Mouse (Mus musculus) retina, postnatal 7 days (tissue): ENCODE measurements around the gene Tsc22d1.

Source experiments
- DNase-seq: peaks from one replicate; pipeline ENCODE4 v3.0.0-alpha.2; 2012; ENCODE audit warnings: low read depth, low spot score

Gene Tsc22d1

DNA sequence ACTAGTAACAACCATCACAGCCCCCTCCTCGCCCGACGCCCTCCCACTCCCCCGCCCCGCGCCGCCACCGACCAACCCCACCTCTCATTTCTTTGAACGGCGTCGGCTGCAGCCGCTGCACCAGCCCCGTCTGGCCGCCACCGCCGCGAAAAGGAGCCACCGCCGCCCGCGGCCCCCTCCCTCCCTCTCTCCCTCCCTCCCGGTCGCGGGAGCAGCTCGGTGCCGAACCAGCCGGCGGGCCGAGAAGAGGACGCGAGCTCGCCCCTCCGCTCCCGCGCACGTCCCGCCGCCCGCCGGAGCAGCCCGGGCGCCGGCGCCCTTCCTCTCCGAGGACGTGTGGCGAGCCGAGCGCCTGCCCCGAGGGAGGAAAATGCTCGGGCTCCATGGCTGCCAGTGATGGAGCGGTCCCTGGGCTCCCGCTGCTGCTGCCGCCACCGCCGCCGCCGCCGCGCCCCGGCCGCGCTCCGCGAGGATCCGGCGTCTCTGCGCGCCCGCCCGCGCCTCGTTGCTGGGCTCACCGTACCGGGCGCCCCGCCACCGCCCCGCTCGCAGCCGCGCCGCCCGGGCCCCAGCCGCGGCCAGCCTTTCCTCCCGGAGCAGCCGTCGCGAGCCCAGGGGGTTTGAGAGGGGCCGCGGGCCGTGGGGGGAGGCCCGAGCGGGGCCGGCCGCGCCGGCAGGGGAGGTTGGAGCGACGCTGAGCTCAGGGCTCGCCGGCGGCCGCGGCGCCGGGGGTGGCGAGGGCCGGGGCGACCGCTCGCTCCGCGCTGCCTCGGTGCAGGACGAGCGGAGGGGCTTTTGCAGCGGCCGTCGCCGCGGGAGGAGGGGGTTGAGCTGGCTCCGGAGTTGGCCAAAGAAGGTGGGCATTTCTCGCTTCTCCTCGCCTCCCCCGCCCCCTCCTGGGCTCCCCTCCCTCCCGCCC lies at the start of gene Tsc22d1:
Tsc22d1 (plus strand) TSS at position 100 of the 919 bp plus-strand sequence.
- peak; percentile 6 for DNase-seq

DNA sequence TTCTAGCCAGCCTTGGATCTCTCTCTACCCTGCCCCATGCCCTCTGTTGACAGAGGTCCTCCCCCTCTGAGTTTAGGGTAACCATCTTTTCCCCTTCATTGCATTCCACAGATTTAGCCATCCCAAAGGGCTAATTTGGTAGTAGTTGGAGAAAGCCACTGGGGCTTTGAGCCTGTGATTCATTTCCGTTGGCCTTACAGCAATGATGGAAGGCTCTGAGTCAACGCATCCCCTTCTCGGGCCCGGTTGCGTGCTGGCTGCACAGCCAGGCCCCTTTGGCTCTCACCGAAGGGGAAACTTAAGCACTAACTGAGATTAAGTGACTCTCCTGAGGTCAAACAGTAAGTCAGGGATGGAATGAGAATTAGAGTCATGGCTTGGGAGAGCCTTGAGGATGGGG lies 41.1 kb upstream of the Tsc22d1 start:
- no peak for DNase-seq

DNA sequence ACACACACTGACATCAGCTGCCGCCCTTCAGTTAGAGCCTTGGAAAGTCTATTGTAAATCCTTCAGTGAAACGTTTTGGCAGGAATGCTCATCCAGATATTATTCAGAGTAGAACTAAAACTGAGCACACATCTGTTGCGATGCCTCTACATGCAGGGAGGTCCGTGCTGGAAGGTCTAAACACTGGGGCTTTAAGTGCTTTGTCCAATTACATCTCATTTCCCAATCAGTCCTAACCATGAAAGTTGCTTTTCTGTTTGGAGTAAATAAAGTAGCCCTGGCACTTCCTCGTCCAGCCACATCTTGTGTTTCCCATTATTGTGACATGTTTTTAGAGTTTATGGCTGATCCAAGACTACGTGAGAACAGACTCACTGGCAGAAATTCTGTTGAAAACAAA lies 40.2 kb upstream of the Tsc22d1 start:
- DNase-seq = no peak

DNA sequence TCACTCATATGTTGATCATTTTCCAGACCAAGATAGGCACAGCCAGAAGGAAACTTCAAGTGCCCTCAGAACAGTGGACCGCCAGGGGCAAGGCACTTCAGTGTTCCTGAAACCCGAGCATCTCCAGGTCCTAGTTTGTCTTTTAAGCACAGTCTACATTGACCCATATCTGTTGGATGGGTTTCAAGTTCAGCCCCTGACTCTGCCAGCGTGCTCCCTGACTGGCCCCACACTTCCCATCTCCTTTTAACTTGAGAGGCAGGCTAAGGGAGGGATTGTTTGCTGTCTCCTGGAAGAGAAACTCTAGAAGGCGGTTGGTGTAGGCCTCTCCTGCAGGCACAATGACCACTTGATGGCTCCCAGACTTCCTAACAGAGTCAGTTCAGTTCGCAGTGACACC lies 38.2 kb upstream of the Tsc22d1 start:
- no peak for DNase-seq

DNA sequence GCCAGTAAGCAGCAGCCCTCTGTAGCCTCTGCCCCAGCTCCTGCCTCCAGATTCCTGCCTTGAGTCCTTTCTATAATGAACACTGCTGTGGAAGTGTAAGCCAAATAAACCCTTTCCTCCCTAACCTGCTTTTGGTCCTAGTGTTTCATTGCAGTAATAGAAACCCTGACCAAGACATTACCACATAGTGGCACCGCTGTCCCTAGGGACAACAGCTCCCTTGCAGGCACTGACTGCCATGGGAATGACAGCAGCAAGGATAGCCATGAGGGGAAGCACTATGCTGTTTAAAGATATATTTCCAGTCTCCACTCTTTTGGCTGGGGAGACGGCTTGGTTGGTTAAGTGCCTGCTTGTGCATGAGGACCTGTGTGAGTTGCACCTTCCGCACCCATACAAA lies 35.4 kb upstream of the Tsc22d1 start:
- DNase-seq = no peak

DNA sequence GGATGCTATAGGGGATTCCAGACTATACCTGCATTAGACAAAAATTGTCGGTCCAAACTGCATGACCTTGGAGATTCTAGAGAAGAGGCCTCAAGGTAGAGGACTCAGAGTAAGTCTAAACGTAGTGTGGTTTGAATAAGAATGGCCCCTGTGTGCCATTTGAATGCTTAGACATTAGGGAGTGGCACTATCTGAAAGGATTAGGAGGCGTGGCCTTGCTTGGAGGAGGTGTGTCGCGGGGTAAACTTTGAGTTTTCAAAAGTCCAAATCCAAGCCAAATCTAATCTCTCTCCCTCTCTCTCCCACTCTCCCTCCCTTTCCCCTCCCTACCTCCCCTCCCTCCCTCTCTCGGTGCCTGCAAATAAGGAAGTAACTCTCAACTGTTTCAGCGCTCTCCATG lies 26.7 kb upstream of the Tsc22d1 start:
- DNase-seq = no peak

DNA sequence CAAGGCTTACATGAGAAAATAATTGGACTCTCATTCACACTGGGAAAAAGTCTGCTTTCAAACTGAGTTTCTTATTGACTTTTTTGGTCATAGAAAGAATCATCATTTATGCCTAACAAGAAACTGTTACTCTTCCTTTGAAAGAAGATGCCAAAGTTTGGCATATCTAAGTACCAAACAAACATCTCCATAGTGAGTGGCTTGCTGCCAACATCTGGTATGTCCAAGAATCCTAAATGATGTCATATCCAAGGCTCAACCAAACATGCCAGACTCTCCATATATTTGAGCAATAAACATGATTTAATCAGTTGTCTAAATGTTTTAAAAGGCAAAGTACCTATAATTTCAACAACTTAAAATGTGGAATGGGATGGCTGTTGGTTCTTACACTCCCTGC lies 16.5 kb upstream of the Tsc22d1 start:
- DNase-seq = no peak

DNA sequence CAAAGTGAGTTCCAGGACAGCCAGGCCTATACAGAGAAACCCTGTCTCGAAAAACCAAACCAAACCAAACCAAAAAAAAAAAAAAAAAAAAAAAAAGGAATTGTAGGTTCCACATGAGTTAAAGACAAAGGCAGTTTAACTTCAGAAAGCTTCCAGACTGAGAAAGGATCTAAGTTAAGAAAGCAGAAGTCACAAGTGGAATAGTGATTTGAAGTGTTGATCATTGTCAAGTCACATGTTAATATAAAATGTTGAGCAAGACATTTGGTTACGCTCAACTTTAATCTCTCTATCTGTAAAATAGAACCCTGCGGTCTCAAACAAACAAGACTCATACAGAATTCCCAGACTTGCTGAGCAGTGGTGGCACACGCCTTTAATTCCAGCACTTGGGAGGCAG lies 12.2 kb upstream of the Tsc22d1 start:
- no peak for DNase-seq

DNA sequence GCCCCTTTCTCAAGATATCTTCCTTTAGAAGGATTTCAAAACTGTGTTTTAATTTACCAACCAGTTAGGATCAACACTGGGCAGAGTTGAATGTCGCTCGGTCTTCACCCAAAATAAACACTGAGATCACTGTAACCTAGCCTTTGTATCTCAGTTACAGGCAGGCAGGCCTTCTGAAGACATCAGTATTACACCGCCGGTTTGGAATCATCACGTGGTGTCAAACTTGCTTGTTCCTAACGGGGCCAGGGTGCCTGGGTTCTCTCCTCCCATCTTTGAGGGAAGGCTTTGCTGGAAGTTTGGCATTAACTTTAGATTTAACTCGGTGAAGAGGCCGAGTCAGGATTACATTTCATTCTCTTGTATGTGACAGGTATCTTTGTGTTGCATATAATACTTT lies 5.7 kb upstream of the Tsc22d1 start:
- no peak for DNase-seq

DNA sequence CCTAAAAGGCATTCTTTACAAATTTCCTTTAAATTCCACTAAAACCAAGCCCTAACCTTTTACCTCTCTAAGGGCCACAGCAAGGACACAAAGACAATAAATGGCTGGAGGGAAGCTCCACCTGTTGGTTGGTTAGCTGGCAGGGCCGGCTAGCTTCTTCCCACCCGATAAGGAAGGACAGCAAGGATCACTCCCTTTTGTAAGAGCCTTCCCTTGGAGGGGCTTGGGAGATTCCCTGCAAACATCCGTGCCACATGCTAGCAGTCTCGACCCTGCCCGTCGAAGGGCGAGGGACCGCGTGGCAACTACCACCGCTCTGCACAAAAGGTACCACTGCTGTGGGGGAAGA lies 1.0 kb upstream of the Tsc22d1 start:
- DNase-seq = no peak

DNA sequence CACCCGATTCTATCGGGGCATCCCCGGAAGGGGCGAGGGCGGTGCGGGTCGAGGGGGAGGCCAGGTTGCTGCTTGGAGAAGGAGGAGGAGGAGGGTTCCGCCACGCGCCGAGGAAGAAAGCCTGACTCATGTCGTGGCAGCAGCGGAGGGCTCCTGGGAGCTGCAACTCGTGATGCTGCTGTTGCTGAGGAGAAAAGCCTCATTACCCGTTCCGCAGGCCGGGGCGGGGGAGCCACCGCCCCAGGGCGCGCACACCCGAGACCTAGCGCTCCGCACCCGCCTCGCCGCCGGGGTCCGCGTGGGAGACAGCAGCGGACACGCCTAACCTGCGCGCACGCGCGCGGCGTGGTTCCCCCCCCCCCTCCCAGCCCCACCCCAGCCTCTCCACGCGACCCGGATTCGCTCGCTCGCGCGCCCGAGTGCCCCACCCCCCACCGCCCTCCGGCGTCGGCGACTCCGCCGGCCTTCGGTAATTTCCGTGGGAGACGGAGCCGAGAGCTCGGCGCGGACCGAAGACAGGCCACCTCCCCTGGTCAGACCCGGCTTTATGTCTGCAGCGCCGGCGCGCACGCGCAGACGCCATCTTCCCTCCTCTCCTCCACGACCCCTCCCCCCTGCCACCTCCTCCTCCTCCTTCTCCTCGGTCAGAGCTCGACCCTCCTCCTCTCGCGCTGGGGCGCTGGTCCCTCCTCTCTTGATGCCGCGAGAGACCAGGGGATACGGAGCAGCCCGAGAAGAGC lies 469 bp upstream of the Tsc22d1 start:
- peak; percentile 95 for DNase-seq

DNA sequence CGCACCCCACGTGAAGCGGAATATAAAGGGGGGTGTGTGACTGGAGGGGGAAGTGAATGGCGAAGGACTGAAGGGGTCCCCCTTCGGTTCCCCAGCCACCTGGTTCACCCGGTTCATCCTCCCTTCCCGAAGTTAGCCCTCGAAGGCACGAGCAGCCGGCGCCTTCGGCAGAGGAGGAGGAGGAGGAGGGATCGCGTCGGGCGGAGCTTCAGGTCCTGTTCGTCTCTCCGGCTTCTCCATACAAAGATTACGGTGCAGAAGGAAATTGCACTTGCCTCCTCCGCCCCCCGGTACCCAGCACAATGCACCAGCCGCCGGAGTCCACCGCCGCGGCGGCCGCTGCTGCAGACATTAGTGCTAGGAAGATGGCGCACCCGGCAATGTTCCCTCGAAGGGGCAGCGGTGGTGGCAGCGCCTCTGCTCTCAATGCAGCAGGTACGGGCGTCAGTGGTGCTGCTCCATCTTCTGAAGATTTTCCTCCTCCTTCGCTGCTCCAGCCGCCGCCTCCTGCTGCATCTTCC lies 1.1 kb downstream of the Tsc22d1 start:
- peak; percentile 20 for DNase-seq

DNA sequence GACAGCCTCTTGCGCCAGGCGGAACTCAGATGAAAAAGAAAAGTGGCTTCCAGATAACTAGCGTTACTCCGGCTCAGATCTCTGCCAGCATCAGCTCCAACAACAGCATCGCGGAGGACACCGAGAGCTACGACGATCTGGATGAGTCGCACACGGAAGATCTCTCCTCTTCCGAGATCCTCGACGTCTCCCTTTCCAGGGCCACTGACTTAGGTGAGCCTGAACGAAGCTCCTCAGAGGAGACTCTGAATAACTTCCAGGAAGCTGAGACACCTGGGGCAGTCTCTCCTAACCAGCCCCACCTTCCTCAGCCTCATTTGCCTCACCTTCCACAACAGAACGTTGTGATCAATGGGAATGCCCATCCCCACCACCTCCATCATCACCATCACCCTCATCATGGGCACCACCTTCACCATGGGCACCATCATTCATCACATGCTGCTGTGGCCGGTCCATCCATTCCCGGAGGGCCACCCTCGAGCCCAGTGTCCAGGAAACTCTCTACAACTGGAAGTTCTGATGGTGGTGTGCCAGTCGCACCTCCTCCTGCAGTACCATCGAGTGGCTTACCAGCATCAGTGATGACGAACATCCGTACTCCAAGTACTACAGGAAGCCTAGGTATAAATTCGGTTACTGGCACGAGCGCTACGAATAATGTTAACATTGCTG lies 1.7 kb downstream of the Tsc22d1 start:
- DNase-seq = no peak

DNA sequence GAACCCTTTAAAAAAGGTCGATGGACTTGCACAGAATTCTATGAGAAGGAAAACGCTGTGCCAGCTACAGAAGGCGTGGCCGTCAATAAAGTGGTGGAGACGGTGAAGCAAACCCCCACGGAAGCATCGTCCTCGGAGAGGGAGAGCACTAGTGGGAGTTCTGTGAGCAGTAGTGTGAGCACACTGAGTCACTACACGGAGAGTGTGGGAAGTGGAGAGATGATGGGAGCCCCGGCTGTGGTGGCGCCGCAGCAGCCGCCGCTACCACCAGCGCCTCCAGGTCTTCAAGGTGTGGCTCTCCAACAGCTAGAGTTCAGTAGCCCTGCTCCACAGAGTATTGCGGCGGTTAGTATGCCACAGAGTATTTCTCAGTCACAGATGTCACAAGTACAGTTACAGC lies 2.6 kb downstream of the Tsc22d1 start:
- no peak for DNase-seq

DNA sequence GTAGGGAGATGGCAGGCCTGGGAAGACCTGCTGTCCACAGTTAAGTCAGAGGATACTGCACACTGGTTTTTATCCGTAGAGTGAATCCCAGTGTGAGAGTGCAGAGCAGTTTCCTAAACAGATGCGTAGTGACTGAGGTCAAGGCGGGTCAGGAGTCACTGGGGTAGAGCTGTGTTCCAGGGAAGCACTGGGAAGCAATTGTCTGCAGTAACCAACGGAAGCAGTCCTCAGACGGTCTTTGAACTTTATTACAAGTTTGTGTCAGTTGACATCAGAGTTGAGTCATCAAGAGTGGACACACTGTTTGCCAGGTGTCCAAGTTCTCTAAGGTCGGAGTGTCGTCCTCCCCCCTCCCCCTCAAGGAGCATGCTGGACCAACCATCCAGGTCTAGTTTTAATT lies 6.0 kb downstream of the Tsc22d1 start:
- DNase-seq = no peak

DNA sequence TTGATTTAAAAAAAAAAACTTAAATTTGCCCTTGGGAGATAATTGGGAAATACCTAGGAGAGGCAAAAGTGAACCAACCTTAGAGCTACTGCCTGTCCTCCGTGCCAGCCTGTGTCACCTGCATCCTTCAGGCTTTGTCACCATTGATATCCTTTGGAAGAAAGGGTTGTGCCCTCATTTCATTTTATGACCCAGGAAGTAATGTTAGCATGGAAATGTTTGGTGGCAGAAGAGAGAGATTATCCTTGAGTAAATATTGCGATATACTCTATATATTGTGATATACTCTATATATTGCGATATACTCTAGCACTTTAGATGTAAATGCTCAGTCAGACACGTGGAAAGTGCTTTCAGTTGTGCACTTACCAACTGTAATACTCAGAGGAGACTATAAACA lies 6.4 kb downstream of the Tsc22d1 start:
- DNase-seq = no peak

DNA sequence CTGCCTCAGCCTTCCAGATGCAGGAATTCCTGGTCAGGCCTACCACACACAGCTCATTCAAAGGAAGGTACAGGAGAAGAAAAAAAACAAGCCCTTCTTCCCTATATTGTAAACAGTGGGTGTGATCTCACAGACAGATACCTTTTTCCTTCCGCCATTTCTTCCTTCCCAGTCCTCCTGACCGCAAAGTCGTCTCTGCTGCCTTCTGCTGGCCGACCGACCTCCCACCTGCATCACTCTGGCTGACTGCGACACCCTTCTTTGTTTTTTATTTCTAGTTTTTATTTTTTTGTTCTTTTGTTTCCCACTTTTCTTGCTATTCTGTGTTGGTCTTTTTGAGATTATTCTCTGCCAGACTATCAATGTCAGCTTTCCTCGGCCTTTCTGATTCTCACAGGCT lies 10.7 kb downstream of the Tsc22d1 start:
- DNase-seq = no peak

DNA sequence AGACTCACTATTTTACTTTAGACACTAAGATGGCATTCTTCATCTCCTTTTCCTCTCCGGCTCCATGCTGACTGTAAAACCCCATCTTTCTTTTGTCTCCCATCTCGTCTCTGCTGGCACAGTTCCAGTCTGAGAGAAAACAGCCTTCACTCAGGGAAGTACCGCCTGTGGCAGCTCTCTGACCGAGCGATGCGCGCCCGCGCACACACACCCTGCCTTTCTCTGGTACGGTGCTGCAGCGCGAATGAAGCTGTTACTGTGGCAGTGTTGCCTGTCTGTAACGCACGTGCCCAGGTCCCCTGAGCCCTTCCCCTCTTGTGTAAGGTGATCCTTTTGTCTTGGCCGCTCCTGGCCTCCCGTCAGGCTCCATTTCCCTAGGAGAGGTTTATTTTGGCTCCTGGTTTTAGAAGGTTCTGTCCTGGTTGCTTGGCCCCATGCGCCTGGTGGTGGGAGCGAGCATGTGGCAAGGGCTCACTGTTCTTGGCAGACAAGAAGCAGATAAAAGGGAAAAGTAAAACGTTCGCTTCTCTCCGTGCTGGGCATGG lies 11.3 kb downstream of the Tsc22d1 start:
- no peak for DNase-seq

DNA sequence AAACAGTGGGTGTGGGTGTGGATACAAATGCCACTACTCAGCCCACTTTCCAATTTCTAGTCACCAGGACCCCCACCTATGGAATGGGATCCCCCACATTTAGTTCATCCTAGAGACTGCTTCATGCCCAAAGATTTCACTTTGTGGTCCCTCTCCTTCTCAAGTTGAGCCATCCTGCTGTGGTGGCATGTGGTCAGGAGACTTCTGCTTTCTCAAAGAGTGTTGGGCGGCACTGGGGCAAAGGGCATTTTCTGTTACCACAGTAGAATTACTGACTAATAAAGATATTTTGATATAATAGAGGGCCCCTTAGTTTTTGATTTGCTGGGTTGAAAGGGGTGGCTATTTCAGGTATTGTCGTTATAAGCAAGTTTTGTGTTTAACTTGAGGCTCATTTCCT lies 14.1 kb downstream of the Tsc22d1 start:
- DNase-seq = no peak

DNA sequence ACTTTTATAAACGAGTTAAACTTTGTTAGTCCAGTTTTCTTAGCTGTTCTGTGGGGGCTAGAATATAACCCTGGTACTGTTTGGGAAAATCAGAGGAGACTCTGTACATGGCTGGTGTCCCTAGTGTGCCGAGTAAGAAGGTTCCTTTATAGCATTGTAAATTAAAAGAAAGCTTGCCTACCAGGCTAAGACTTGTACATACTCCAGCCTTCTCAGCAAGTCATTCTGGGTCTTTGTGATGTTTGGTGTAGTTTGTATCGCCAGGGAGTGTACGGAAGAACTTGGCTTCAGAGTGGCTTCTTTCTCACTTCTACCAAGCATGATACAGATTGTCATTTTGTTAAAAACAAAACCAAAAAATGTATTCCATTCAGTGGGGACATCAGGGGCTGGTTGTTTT lies 17.2 kb downstream of the Tsc22d1 start:
- DNase-seq = no peak

DNA sequence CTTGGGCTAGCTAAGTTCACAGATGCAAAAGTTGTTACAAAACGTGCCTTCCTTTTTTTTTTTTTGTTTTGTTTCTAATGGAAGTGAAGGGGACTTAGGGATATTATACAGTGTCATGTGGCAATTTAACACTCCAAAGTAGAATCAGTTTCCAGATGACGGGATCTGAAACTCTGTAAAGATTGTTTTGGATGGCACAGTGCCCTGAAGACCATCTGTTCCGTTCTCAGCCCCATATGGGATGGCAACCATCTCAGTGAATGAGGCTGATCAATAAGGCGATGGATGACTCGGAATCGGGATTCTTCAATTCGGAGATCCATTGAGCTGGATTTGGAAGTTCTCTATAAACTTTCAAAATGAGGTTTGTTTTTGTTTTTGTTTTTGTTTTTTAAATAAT lies 17.6 kb downstream of the Tsc22d1 start:
- DNase-seq = no peak

DNA sequence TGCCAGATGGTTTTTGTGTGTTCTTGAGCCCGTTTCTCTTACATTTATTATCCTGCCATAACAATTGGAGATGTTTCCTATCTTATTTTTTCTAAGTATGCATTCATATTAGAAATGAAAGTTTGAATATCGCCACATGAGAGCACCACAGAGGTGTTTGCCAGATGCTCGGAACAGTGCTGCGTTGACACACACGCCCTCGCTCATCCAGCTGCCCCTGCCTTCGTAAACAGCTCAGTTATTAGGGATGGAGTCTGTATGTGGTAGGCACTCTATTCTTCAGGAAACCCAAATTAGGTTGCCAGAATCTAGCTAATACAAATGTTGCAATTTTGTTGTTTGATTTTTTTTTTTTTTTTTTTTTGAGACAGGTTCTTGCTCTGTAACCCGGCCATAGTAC lies 18.1 kb downstream of the Tsc22d1 start:
- DNase-seq = no peak
